Mouse (Mus musculus) cerebellum, adult 8-10 months (tissue): ENCODE measurements around the gene Myo1f.
A peak's percentile ranks its signal among the peaks of the same experiment; 100 is the strongest.
"Not testable (repeated sequence)": the region's sequence is repeated elsewhere in the genome, so short reads cannot be mapped to it uniquely, and the experiment has no call there.

Source experiments
- DNase-seq: peaks from one replicate; pipeline ENCODE4 v3.0.0; 2022

The Myo1f gene

GRCm38 (mm10) chr17:33586011-33586410, 30.5 kb downstream of the Myo1f start:
- no peak for DNase-seq

- DNase-seq, result no peak
Measured at GRCm38 (mm10) chr17:33597271-33597670, 41.8 kb downstream of the Myo1f start.

GRCm38 (mm10) chr17:33598506-33598905, 43.0 kb downstream of the Myo1f start:
- DNase-seq, result no peak

GRCm38 (mm10) chr17:33599836-33600475, 44.4 kb downstream of the Myo1f start:
- DNase-seq, result no peak

DNA sequence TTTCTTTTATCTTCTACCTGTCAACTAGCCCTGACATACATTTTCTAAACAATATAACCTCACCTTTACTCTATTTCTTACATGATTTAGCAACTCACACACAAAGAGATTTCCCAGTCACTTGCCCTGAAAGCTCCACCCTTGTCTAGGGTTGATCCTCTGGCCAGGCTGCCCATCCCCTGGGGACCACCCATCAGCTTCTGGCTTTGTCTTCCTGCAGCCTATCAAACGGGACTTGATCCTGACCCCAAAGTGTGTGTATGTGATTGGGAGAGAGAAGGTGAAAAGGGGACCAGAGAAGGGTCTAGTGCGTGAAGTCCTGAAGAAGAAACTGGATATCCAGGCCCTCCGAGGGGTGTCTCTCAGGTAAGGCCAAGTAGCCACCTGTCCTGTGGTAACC, 45.3 kb downstream of the Myo1f start:
- DNase-seq, result no peak

- DNase-seq, result no peak
Measured at GRCm38 (mm10) chr17:33601947-33602346, 46.4 kb downstream of the Myo1f start.

DNA sequence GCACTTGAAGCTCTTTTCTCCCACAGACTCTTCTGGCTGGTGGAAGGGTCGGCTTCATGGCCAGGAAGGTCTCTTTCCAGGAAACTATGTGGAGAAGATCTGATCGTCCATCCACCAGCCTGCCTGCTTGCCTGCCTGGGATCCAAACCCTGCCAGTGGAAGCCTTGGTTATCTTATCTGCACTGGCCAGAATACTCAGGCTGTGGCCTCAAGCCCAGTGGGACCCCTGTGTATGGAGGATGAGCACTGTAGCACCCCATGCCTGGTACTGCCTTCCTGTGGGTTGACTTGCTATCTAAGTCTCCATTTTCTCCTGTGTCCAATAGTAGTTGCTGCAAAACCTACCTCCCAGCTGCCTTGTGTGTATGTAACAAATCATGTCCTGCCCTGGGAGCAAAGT, 51.8 kb downstream of the Myo1f start:
- no peak for DNase-seq

GRCm38 (mm10) chr17:33610548-33610947, 55.0 kb downstream of the Myo1f start:
- DNase-seq, result no peak

- not testable (repeated sequence) for DNase-seq
Measured at GRCm38 (mm10) chr17:33613726-33614125, 58.2 kb downstream of the Myo1f start.

GRCm38 (mm10) chr17:33627281-33627680, 71.8 kb downstream of the Myo1f start:
- no peak for DNase-seq

DNA sequence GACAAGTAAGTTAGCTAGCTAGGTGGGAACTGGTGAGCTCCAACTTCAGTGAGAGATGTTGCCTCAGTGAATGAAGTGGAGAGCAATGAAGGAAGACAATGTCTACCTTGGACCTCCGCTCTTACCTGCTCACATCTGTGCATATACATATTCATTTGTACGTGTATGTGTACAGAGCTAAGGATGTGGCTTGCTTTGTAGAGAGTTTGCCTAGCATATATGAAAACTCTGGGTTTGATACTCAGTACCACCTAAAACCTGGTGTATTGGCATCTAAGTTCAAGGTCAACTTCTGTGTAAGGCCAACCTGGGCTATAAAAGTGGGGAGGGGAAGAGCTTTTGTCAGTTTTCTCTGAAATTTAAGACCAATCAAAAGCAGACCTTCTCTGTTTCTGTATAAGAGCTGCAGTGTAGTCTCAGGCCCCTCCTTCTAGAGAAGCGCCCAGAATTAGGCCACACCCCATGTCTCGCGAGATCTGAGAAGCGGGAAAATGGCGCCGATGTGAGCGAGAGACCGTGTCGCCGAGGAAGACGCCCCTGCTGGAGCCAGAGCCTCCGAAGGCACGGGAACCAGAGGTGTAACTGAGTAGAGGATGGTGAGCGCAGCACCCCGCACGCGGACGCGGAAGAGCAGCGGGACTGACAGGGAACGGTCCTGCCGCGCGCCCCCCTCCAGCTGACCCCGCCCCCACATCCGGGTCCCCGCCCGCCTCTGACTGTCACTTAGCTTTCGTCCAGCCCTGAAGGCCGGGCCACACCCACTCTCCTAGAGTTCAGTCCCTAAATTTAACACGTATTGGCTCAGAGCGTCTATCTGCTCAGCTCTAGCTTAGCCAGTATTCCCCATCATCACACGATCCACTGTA, 73.3 kb downstream of the Myo1f start, which contains the start of gene Zfp414:
Zfp414 (plus strand) TSS at position 470 of the 866 bp plus-strand sequence.
- DNase-seq, result peak; percentile 90

- peak; percentile 39 for DNase-seq
Measured at GRCm38 (mm10) chr17:33629487-33630125, 74.1 kb downstream of the Myo1f start.

GRCm38 (mm10) chr17:33630171-33630895, 74.8 kb downstream of the Myo1f start:
- DNase-seq, result no peak

DNA sequence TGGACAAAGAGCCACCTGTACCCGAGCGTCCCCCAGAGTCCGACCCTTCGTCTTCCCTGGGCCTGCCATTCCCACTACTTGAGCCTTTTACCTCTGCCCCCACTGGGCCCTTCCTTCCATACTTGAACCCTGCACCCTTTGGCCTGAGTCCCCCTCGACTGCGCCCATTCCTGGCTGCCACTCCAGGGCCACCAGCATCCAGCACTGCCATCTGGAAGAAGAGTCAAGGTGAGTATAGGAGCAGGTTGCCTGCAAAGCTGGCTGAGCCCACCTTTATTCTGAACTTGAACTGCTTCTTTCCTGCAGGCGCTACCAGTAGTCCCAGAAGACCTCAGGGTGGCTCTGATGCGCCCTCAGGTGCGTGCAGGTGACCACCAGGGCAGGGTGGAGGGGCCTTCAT, 75.7 kb downstream of the Myo1f start:
- DNase-seq, result no peak

- peak; percentile 76 for DNase-seq
Measured at GRCm38 (mm10) chr17:33631796-33632195, 76.3 kb downstream of the Myo1f start.

- DNase-seq, result no peak
Measured at GRCm38 (mm10) chr17:33637038-33637437, 81.5 kb downstream of the Myo1f start.

- DNase-seq, result no peak
Measured at GRCm38 (mm10) chr17:33637516-33638276, 82.2 kb downstream of the Myo1f start, which contains the start of gene Pram1. TSS of gene Pram1 (plus strand) at chr17:33638056.

GRCm38 (mm10) chr17:33639743-33640142, 84.2 kb downstream of the Myo1f start:
- no peak for DNase-seq

DNA sequence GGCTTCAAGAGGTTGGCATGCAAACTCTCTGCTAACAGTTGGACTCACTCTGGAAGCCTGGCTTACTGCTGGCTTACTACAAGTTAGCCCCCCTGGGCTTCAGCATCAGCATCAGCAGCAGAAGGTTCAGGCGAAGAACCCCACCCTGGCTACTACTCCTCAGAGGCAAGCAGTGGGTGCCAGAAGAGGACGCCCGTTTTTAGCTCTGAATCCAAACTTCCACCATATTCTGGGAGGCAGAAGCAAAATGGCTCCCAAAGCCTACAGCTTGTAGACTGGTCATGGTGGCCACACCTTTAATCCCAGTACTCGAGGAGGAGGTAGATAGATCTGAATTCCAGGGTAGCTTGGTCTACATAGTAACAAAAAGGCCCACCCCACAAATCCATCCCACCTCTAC, 88.6 kb downstream of the Myo1f start:
- no peak for DNase-seq

DNA sequence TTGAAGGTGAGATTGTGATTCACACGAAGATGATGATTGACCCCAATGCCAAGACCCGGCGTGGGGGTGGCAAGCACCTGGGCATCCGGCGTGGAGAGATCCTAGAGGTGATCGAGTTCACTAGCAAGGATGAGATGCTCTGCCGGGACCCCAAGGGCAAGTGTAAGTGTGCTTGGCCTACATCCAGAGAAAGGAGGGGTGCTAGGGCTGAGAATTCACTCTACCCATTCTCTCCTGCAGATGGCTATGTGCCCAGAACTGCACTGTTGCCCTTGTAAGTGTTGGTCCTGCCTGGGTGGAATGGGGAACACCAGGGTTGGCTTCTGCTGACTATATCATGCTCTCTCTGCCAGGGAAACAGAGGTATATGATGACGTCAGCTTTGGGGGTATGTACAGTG, 89.6 kb downstream of the Myo1f start:
- no peak for DNase-seq

- no peak for DNase-seq
Measured at GRCm38 (mm10) chr17:33649781-33650475, 94.4 kb downstream of the Myo1f start.
